Mouse (Mus musculus) lung, postnatal 0 days (tissue): ENCODE measurements around the gene Cd81. TPM values are rescaled to one million over a fixed set of nuclear protein-coding genes. Genes with fewer than 3 reads are reported as not detected.
A peak's percentile ranks its signal among the peaks of the same experiment; 100 is the strongest.

ENCODE experiments used
- ATAC-seq: fragments of 200-750 bp; cut with Nextera tagmentation; 2 replicates; pipeline ENCODE4 v1.8.0; 2017; ENCODE audit warnings: moderate library complexity
- DNase-seq: peaks from one replicate; pipeline ENCODE4 v3.0.0-alpha.2; 2016; ENCODE audit warnings: low spot score
- H3K27ac ChIP-seq: fragments of 300-500 bp; sonication (generic); 2 replicates; pipeline ENCODE4 v1.5.1; 2014; ENCODE audit warnings: antibody characterized with exemption, mild to moderate bottlenecking, low read length, mixed read lengths
- H3K27me3 ChIP-seq: fragments of 300-500 bp; sonication (generic); replicated peaks from 2 replicates; pipeline ENCODE4 v1.6.1; 2014; ENCODE audit warnings: low read length, mixed read lengths; ENCODE audit not compliant: insufficient read depth
- H3K36me3 ChIP-seq: fragments of 300-500 bp; sonication (generic); 2 replicates; pipeline ENCODE4 v1.6.1; 2014; ENCODE audit warnings: low read length, mixed read lengths; ENCODE audit not compliant: insufficient read depth
- H3K4me1 ChIP-seq: fragments of 300-500 bp; sonication (generic); 2 replicates; pipeline ENCODE4 v1.6.1; 2014; ENCODE audit warnings: antibody characterized with exemption, low read depth, low read length, mixed read lengths; ENCODE audit not compliant: insufficient read depth
- H3K4me2 ChIP-seq: fragments of 300-500 bp; sonication (generic); replicated peaks from 2 replicates; pipeline ENCODE4 v1.6.1; 2014; ENCODE audit warnings: low read depth, mild to moderate bottlenecking, low read length, moderate library complexity, mixed read lengths
- H3K4me3 ChIP-seq: fragments of 300-500 bp; sonication (generic); 2 replicates; pipeline ENCODE4 v1.5.1; 2014; ENCODE audit warnings: low read depth, low read length
- H3K9ac ChIP-seq: fragments of 300-500 bp; sonication (generic); replicated peaks from 2 replicates; pipeline ENCODE4 v1.6.1; 2014; ENCODE audit warnings: low read depth, mild to moderate bottlenecking
- H3K9me3 ChIP-seq: fragments of 300-500 bp; sonication (generic); 2 replicates; pipeline ENCODE4 v1.6.1; 2016; ENCODE audit warnings: low read length, mixed read lengths
- CTCF ChIP-seq: IDR thresholded peaks from 2 replicates; pipeline ENCODE4 v1.5.1; 2016; ENCODE audit warnings: antibody characterized with exemption, mild to moderate bottlenecking
- EP300 ChIP-seq: IDR thresholded peaks from 2 replicates; pipeline ENCODE4 v1.6.1; 2016; ENCODE audit warnings: antibody characterized with exemption, mild to moderate bottlenecking, control low read depth
- WGBS: fragments of 180-500 bp; shearing (Covaris S2); extraction: QIAGEN DNeasy Blood & Tissue Kit; methylation state at CpG from one replicate; pipeline ENCODE4 v1.1.7; 2014; 5-methylcytosine and 5-hydroxymethylcytosine counted together
- polyA plus RNA-seq: library from polyadenylated mRNA; unstranded; fragments of >200 nt; fragmentation: Nextera tagmentation; extraction: Ambion mirVana; gene quantifications from 2 replicates; pipeline ENCODE4 v1.2.1, GENCODE M21; 2015

Cd81 gene
- polyA plus RNA-seq, 1 experiment from 2014 or later = 747 TPM

DNA sequence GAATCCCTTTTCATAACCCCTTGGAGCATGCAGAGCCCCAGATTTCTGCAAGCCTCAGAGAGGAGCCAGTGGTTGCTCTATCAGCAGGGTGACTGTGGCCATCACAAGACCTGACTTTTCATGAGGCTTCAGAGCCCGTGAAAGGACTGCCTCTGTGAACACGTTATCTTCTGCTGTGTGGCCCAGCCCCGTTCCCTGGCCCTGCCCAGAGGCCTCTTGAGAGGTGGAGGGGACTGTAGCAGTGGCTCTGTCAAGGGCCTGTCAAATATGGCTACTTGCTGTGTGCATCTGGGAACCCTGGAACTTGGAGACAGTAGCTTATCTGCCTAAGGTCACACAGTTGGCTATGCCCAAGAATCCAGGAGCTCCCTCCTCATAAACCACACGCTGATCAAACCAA lies 59.2 kb downstream of the Cd81 start:
- Histone ChIP-seq H3K27ac (no peak overlapping the region), H3K4me1 (peaks cover 29% of the 10 kb centered on the region; the same call in 1 of the 2 replicates), H3K9me3 (no peaks in the 10 kb centered on the region), H3K9ac (no peak overlapping the region), H3K36me3 (no peaks in the 10 kb centered on the region), H3K4me3 (no peak overlapping the region), H3K4me2 (no peak overlapping the region), H3K27me3 (peaks cover 8% of the 10 kb centered on the region)
- no peak for TF ChIP-seq CTCF
- WGBS = 47% methylated on average over 4 of the region's 4 CpGs
- no peak for DNase-seq
- ATAC-seq = no peak

DNA sequence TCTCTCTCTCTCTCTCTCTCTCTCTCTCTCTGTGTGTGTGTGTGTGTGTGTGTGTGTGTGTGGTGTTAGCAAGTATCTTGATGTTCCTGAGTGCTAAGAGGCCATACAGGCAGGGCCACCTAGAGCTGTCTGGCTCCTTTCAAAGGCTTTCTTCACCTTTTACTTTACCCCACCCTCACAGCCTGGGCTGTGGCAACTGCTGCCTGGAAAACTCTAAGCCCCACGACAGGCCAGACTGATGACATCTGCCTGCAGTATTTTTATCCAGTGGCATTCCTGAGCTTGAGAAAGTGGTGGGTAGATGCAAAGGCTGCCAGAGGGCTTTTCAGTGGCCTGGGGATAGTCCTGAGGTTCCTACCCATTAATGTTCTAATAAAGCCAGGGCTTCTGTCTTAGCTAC lies 59.9 kb downstream of the Cd81 start:
- no peak for ATAC-seq
- no peak overlapping the region for H3K4me2 ChIP-seq
- H3K9me3 ChIP-seq = no peaks in the 10 kb centered on the region
- TF ChIP-seq EP300 = no peak
- TF ChIP-seq CTCF = no peak
- peaks cover 3% of the 10 kb centered on the region; the same call in 1 of the 2 replicates for H3K27me3 ChIP-seq
- WGBS = 5% methylated on average over 1 of the region's 1 CpGs
- no peak overlapping the region for H3K27ac ChIP-seq
- no peak overlapping the region for H3K4me3 ChIP-seq
- peaks cover 27% of the 10 kb centered on the region; the same call in 1 of the 2 replicates for H3K4me1 ChIP-seq
- no peak overlapping the region for H3K9ac ChIP-seq
- no peaks in the 10 kb centered on the region for H3K36me3 ChIP-seq
- no peak for DNase-seq

DNA sequence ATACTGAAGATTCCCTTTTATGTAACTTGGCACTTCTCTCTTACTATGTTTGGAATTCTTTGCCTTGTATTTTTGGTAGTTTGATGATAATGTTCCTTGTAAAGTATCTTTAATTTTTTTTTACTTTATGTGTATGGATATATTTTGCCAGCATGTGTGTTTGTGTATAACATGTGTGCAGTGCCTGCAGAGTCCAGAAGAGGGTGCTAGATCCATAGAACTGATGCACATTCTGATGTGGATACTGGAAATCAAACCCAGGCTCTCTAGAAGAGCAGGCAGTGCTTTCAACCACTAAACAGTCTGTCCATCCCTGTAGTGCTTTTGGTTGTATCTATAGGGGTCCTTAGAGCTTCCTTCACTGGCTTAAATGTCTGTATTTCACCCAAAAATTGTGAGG lies 62.2 kb downstream of the Cd81 start:
- ATAC-seq = no peak
- Histone ChIP-seq H3K4me2 (no peak overlapping the region), H3K27ac (no peak overlapping the region), H3K4me3 (no peak overlapping the region), H3K4me1 (peaks cover 8% of the 10 kb centered on the region; the same call in 1 of the 2 replicates), H3K9me3 (no peaks in the 10 kb centered on the region), H3K27me3 (no peaks in the 10 kb centered on the region), H3K36me3 (no peaks in the 10 kb centered on the region), H3K9ac (no peak overlapping the region)
- DNase-seq = no peak
- TF ChIP-seq CTCF (peak; percentile 25), EP300 (no peak)

DNA sequence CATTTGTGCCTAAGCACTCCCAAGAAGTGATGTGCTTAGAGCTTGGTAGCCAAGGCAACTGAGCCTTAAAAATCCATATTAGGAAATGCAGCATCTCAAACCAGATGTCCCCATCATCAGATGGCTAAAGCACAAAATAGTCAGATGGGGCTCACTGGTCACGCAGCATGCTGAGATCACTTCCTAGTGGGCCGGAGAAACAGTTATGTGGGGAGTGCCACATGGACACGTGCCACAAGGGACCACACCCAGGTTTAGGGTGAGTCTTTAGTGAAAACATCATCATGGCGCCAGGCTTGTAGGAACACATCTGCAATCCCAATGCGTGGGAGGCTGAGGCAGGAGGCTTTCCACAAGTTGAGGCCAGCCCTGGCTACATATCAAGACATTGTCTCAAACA lies 64.0 kb downstream of the Cd81 start:
- Histone ChIP-seq H3K27me3 (no peaks in the 10 kb centered on the region), H3K27ac (no peak overlapping the region), H3K9ac (no peak overlapping the region), H3K4me2 (no peak overlapping the region), H3K9me3 (no peaks in the 10 kb centered on the region), H3K4me1 (peaks cover 14% of the 10 kb centered on the region), H3K36me3 (no peaks in the 10 kb centered on the region), H3K4me3 (no peak overlapping the region)
- TF ChIP-seq EP300 (no peak), CTCF (no peak)
- ATAC-seq (no peak), DNase-seq (no peak)
- WGBS = 74% methylated on average over 5 of the region's 5 CpGs

Other genes starting within 250 kb of the Cd81 start
- 0.08 and 0.10 TPM in 2 replicates for gene Th, start 121.6 kb upstream of the Cd81 start, polyA plus RNA-seq
- 0.90 and 1.3 TPM in 2 replicates for gene Ascl2, start 83.5 kb upstream of the Cd81 start, polyA plus RNA-seq
- gene Tspan32, start 47.7 kb upstream of the Cd81 start, polyA plus RNA-seq = 6.1 and 7.8 TPM in 2 replicates
- 52.3 and 54.5 TPM in 2 replicates for gene Tssc4, start 16.5 kb downstream of the Cd81 start, polyA plus RNA-seq
- 0.65 and 0.72 TPM in 2 replicates for gene Trpm5, start 41.9 kb downstream of the Cd81 start, polyA plus RNA-seq
- 11.8 and 13.0 TPM in 2 replicates for gene Kcnq1, start 53.6 kb downstream of the Cd81 start, polyA plus RNA-seq